Mouse (Mus musculus) heart, adult 8-10 months (tissue): Measurements from ENCODE around the gene Olfr887. TPM values are rescaled to one million over a fixed set of nuclear protein-coding genes. Genes with fewer than 3 reads are reported as not detected.

Experiments
- DNase-seq: peaks from one replicate; pipeline ENCODE4 v3.0.0; 2022; ENCODE audit warnings: low spot score
- total RNA-seq, 4 experiments: library from RNA; stranded (reverse); gene quantifications; 2 replicates each; pipeline ENCODE4 v1.2.4; 2022

Olfr887 gene
- not detected for total RNA-seq

- no peak for DNase-seq
Observed at GRCm38 (mm10) chr9:38083772-38084171, at the start of gene Olfr887. Gene Olfr887 (plus strand): TSS chr9:38084072.

- no peak for DNase-seq
Observed at GRCm38 (mm10) chr9:38046255-38046654, 37.6 kb upstream of the Olfr887 start, which contains the start of gene Olfr884. Gene Olfr884 (plus strand): TSS chr9:38046555.

- DNase-seq, result no peak
Observed at GRCm38 (mm10) chr9:38061022-38061421, 22.9 kb upstream of the Olfr887 start, which contains the start of gene Olfr885. Gene Olfr885 (plus strand): TSS chr9:38061322.

- no peak for DNase-seq
Observed at GRCm38 (mm10) chr9:38107828-38108227, 24.0 kb downstream of the Olfr887 start, which contains the start of gene Olfr888. Gene Olfr888 (plus strand): TSS chr9:38108128.

- DNase-seq, result no peak
Observed at GRCm38 (mm10) chr9:38114898-38115297, 31.0 kb downstream of the Olfr887 start, which contains the start of gene Olfr889. Gene Olfr889 (plus strand): TSS chr9:38115198.

Other genes with a start within 250 kb of the Olfr887 start
- not detected for gene Olfr877, start 229.8 kb upstream of the Olfr887 start, total RNA-seq
- not detected for gene Olfr145, start 187.3 kb upstream of the Olfr887 start, total RNA-seq
- gene Olfr878, start 166.2 kb upstream of the Olfr887 start, total RNA-seq, result not detected
- gene Olfr881, start 92.2 kb upstream of the Olfr887 start, total RNA-seq, result not detected
- gene Olfr883, start 58.3 kb upstream of the Olfr887 start, total RNA-seq, result not detected
- gene Olfr884, start 37.5 kb upstream of the Olfr887 start, total RNA-seq, result not detected
- gene Olfr885, start 22.8 kb upstream of the Olfr887 start, total RNA-seq, result not detected
- gene Olfr888, start 24.1 kb downstream of the Olfr887 start, total RNA-seq, result not detected
- not detected for gene Olfr889, start 31.1 kb downstream of the Olfr887 start, total RNA-seq
- gene Olfr890, start 58.4 kb downstream of the Olfr887 start, total RNA-seq, result not detected
- not detected for gene Olfr891, start 96.7 kb downstream of the Olfr887 start, total RNA-seq
- not detected for gene Olfr893, start 124.3 kb downstream of the Olfr887 start, total RNA-seq
- not detected for gene Olfr894, start 134.0 kb downstream of the Olfr887 start, total RNA-seq
- not detected for gene Olfr143, start 168.7 kb downstream of the Olfr887 start, total RNA-seq
- not detected for gene Olfr895, start 183.8 kb downstream of the Olfr887 start, total RNA-seq
- not detected for gene Olfr896-ps1, start 207.0 kb downstream of the Olfr887 start, total RNA-seq
- not detected for gene Olfr25, start 245.0 kb downstream of the Olfr887 start, total RNA-seq